Mouse (Mus musculus) ES-E14 (cell line): ENCODE measurements around the gene Slit3. TPM values are rescaled to one million over a fixed set of nuclear protein-coding genes. Genes with fewer than 3 reads are reported as not detected.

Experiments
- DNase-seq: peaks from one replicate; pipeline ENCODE4 v3.0.0-alpha.2; 2013; ENCODE audit warnings: low read depth, low spot score
- H3K27ac ChIP-seq: 2 replicates; pipeline ENCODE4 v1.5.1; 2012; ENCODE audit warnings: low read depth, mild to moderate bottlenecking, low read length, moderate library complexity, mixed read lengths; ENCODE audit not compliant: poor library complexity, insufficient read depth, severe bottlenecking
- H3K36me3 ChIP-seq: 2 replicates; pipeline ENCODE4 v1.6.1; 2012; ENCODE audit warnings: mild to moderate bottlenecking, low read length, moderate library complexity, mixed read lengths; ENCODE audit not compliant: control insufficient read depth, poor library complexity, insufficient read depth, severe bottlenecking
- H3K4me1 ChIP-seq, 2 experiments: fragments of 150-350 bp in 1 of 2; sonication (generic) in 1 of 2; 2 replicates each; pipeline ENCODE4 v1.6.1; 2012; ENCODE audit warnings: low read length in 2 of 2, mild to moderate bottlenecking in 1 of 2, mixed read lengths in 1 of 2; ENCODE audit not compliant: control insufficient read depth in 2 of 2, insufficient read depth in 2 of 2, poor library complexity in 1 of 2
- H3K4me3 ChIP-seq, 2 experiments: fragments of 150-350 bp in 1 of 2; sonication (generic) in 1 of 2; 2 replicates each; pipeline ENCODE4 v1.5.1; 2012; ENCODE audit warnings: low read length in 2 of 2, low read depth in 1 of 2, mild to moderate bottlenecking in 1 of 2, mixed read lengths in 1 of 2; ENCODE audit not compliant: insufficient read depth in 1 of 2, poor library complexity in 1 of 2, severe bottlenecking in 1 of 2
- H3K9ac ChIP-seq: 2 replicates; pipeline ENCODE4 v1.6.1; 2012; ENCODE audit warnings: low read depth, mild to moderate bottlenecking, low read length, mixed read lengths; ENCODE audit not compliant: poor library complexity, insufficient read depth, severe bottlenecking
- H3K9me3 ChIP-seq: fragments of 150-350 bp; sonication (generic); 2 replicates; pipeline ENCODE4 v1.6.1; 2012; ENCODE audit warnings: low read depth, mild to moderate bottlenecking, low read length; ENCODE audit not compliant: control insufficient read depth, insufficient read depth
- CHD2 ChIP-seq: IDR thresholded peaks from 2 replicates; pipeline ENCODE4 v1.6.1; 2014; ENCODE audit warnings: mild to moderate bottlenecking, low read depth, low read length, inconsistent platforms
- HCFC1 ChIP-seq: IDR thresholded peaks from 2 replicates; pipeline ENCODE4 v1.6.1; 2012; ENCODE audit warnings: low read length, inconsistent platforms, borderline replicate concordance; ENCODE audit not compliant: insufficient read depth
- MAFK ChIP-seq: IDR thresholded peaks from 2 replicates; pipeline ENCODE4 v1.6.1; 2014; ENCODE audit warnings: mild to moderate bottlenecking, low read depth, low read length, inconsistent platforms; ENCODE audit not compliant: insufficient read depth
- ZC3H11A ChIP-seq: IDR thresholded peaks from 2 replicates; pipeline ENCODE4 v1.6.1; 2012; ENCODE audit warnings: low read depth, mild to moderate bottlenecking, inconsistent platforms, low read length, borderline replicate concordance
- ZNF384 ChIP-seq: IDR thresholded peaks from 2 replicates; pipeline ENCODE4 v1.6.1; 2012; ENCODE audit warnings: low read depth, low read length, inconsistent platforms
- in situ Hi-C, 2 experiments: fragments of 600-800 bp; cut with MboI; formaldehyde crosslinking; loops; one replicate each; pipeline ENCODE4 v1.15.1; 2025; ENCODE audit warnings: low sequenced_read_pairs in 2 of 2, inconsistent platforms in 1 of 2; ENCODE audit not compliant: unreplicated experiment in 2 of 2
- total RNA-seq: library from RNA; depleted of rRNA; stranded (reverse); fragments of 300-350 nt; gene quantifications from 2 replicates; pipeline ENCODE4 v1.2.3, GENCODE M21; 2012

Gene Slit3
- total RNA-seq, 1 experiment = 3.7 TPM

GRCm38 (mm10) chr11:35544112-35545064 is 423.4 kb downstream of the Slit3 start:
- H3K4me3 ChIP-seq = peak overlapping the region; percentile 47 to 55
- H3K36me3 ChIP-seq = no peaks in the 10 kb centered on the region
- TF ChIP-seq ZC3H11A = no peak
- TF ChIP-seq ZNF384 = no peak
- no peak for TF ChIP-seq HCFC1
- H3K4me1 ChIP-seq = 0 out of 4 replicates have a peak, but pooled peaks cover 0 to 4% of the 10 kb centered on the region in 2 experiments
- in situ Hi-C loops = no loop called here
- DNase-seq = no peak
- H3K9ac ChIP-seq = 0 out of 2 replicates have a peak overlapping the region, but pooled peaks have one; percentile 25
- no peaks in the 10 kb centered on the region for H3K9me3 ChIP-seq
- no peak overlapping the region for H3K27ac ChIP-seq

- no peak overlapping the region for H3K4me3 ChIP-seq
- H3K36me3 ChIP-seq = no peaks in the 10 kb centered on the region
- H3K9ac ChIP-seq = no peak overlapping the region
- no peaks in the 10 kb centered on the region for H3K9me3 ChIP-seq
- no peak for DNase-seq
- H3K4me1 ChIP-seq = 0 out of 4 replicates have a peak, but pooled peaks cover 0 to 4% of the 10 kb centered on the region in 2 experiments
- TF ChIP-seq CHD2 (no peak), ZC3H11A (no peak), HCFC1 (no peak)
- H3K27ac ChIP-seq = no peak overlapping the region
- in situ Hi-C loops = no loop called here
Measured at GRCm38 (mm10) chr11:35546081-35546822, 425.2 kb downstream of the Slit3 start.

DNA sequence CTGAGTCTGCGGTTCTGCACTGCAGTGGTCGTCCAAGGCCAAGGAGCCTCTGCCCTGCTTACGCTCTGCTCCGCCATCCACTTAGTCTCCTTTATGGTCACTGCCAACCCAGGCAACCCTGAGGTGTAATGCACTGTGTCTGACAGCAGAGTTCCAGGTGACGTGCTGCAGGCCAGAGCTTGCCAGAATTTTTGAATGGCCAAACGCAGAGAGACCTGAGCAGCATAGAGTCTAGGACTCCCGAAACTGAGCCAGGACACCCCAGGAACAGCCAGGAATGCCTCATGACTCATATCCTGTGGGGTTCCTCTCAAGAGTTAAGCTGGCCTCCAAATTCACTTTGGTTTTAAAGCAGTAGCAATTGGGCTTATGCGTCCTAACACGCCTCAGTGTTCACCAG is 429.0 kb downstream of the Slit3 start:
- no peak overlapping the region for H3K27ac ChIP-seq
- H3K9ac ChIP-seq = no peak overlapping the region
- no peak for TF ChIP-seq CHD2
- TF ChIP-seq ZNF384 = no peak
- no peak for TF ChIP-seq MAFK
- TF ChIP-seq HCFC1 = no peak
- no peak for TF ChIP-seq ZC3H11A
- no peak for DNase-seq
- H3K36me3 ChIP-seq = no peaks in the 10 kb centered on the region
- 0 out of 4 replicates have a peak, but pooled peaks cover 0 to 2% of the 10 kb centered on the region in 2 experiments for H3K4me1 ChIP-seq
- H3K9me3 ChIP-seq = no peaks in the 10 kb centered on the region
- in situ Hi-C loops = no loop called here
- no peak overlapping the region for H3K4me3 ChIP-seq

- H3K36me3 ChIP-seq = no peaks in the 10 kb centered on the region
- no peaks in the 10 kb centered on the region for H3K4me1 ChIP-seq
- no peak for TF ChIP-seq CHD2
- TF ChIP-seq ZC3H11A = no peak
- TF ChIP-seq MAFK = no peak
- TF ChIP-seq ZNF384 = no peak
- no peak for TF ChIP-seq HCFC1
- in situ Hi-C loops = no loop called here
- H3K9ac ChIP-seq = no peak overlapping the region
- H3K27ac ChIP-seq = no peak overlapping the region
- DNase-seq = no peak
- no peak overlapping the region for H3K4me3 ChIP-seq
- H3K9me3 ChIP-seq = no peaks in the 10 kb centered on the region
Measured at GRCm38 (mm10) chr11:35556192-35556591, 435.2 kb downstream of the Slit3 start.
